Mouse (Mus musculus) heart, embryonic 16.5 days (tissue): Measurements from ENCODE around the gene Snai1. TPM values are rescaled to one million over a fixed set of nuclear protein-coding genes. Genes with fewer than 3 reads are reported as not detected.

Source experiments
- ATAC-seq: fragments of 200-750 bp; cut with Nextera tagmentation; replicated peaks from 2 replicates; pipeline ENCODE4 v1.8.0; 2017; ENCODE audit warnings: moderate number of reproducible peaks; ENCODE audit not compliant: insufficient read depth, low FRiP score; ENCODE audit errors: extremely low read depth
- H3K27ac ChIP-seq: fragments of 300-500 bp; sonication (generic); 2 replicates; pipeline ENCODE4 v1.5.1; 2014; ENCODE audit warnings: mild to moderate bottlenecking, low read length, control low read depth, moderate library complexity
- H3K27me3 ChIP-seq: fragments of 300-500 bp; sonication (generic); 2 replicates; pipeline ENCODE4 v1.6.1; 2014; ENCODE audit warnings: low read length, mixed read lengths; ENCODE audit not compliant: control insufficient read depth, insufficient read depth
- H3K36me3 ChIP-seq: fragments of 300-500 bp; sonication (generic); 2 replicates; pipeline ENCODE4 v1.6.1; 2014; ENCODE audit not compliant: control insufficient read depth, insufficient read depth
- H3K4me1 ChIP-seq: fragments of 300-500 bp; sonication (generic); 2 replicates; pipeline ENCODE4 v1.6.1; 2014; ENCODE audit warnings: low read length, mixed read lengths; ENCODE audit not compliant: control insufficient read depth, insufficient read depth
- H3K4me2 ChIP-seq: fragments of 300-500 bp; sonication (generic); 2 replicates; pipeline ENCODE4 v1.6.1; 2014; ENCODE audit warnings: low read depth, mild to moderate bottlenecking, control low read depth, low read length
- H3K4me3 ChIP-seq: fragments of 300-500 bp; sonication (generic); 2 replicates; pipeline ENCODE4 v1.5.1; 2014; ENCODE audit warnings: mild to moderate bottlenecking, control low read depth, low read length
- H3K9ac ChIP-seq: fragments of 300-500 bp; sonication (generic); 2 replicates; pipeline ENCODE4 v1.6.1; 2014; ENCODE audit warnings: low read length, control low read depth
- H3K9me3 ChIP-seq: fragments of 300-500 bp; sonication (generic); replicated peaks from 2 replicates; pipeline ENCODE4 v1.6.1; 2016; ENCODE audit warnings: low read length; ENCODE audit not compliant: control insufficient read depth
- WGBS: fragments of 180-500 bp; shearing (Covaris S2); extraction: QIAGEN DNeasy Blood & Tissue Kit; methylation state at CpG from one replicate; pipeline ENCODE4 v1.1.7; 2014; 5-methylcytosine and 5-hydroxymethylcytosine counted together
- polyA plus RNA-seq: library from polyadenylated mRNA; unstranded; fragments of >200 nt; fragmentation: Nextera tagmentation; extraction: Ambion mirVana; gene quantifications from 2 replicates; pipeline ENCODE4 v1.2.1, GENCODE M21; 2015

The Snai1 gene
- polyA plus RNA-seq, 1 experiment from 2014 or later, result 12.5 TPM

DNA sequence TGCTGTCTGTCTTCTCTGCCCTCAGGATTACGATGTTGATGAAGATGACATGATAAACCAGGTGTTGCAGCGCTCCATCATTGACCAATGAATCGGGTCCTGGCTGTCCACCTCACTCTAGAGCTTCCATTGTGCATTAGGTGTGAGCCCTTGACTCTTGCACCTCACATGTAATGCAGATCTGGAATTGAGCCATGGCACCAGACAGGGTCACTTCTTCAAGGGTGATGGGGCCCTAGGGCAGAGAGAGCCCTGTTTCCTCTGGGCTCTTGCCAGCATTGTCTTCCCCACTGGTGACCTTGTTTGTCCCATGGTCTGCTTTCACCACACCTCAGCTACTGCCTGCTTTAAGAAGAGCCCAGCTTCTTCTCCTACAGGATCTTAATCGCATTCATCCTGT, 23.4 kb upstream of the Snai1 start:
- Histone ChIP-seq H3K27ac (no peak overlapping the region), H3K36me3 (peaks cover 55% of the 10 kb centered on the region), H3K9ac (no peak overlapping the region), H3K9me3 (no peaks in the 10 kb centered on the region), H3K27me3 (no peaks in the 10 kb centered on the region), H3K4me2 (no peak overlapping the region), H3K4me1 (peaks cover 18% of the 10 kb centered on the region), H3K4me3 (no peak overlapping the region)
- ATAC-seq, result no peak
- WGBS, result 92% methylated on average over 4 of the region's 4 CpGs

- peaks cover 59% of the 10 kb centered on the region for H3K36me3 ChIP-seq
- no peaks in the 10 kb centered on the region for H3K27me3 ChIP-seq
- no peak for ATAC-seq
- H3K4me2 ChIP-seq, result no peak overlapping the region
- H3K9ac ChIP-seq, result no peak overlapping the region
- 90% methylated on average over 5 of the region's 5 CpGs for WGBS
- H3K27ac ChIP-seq, result no peak overlapping the region
- no peaks in the 10 kb centered on the region for H3K9me3 ChIP-seq
- peaks cover 11% of the 10 kb centered on the region for H3K4me1 ChIP-seq
- H3K4me3 ChIP-seq, result no peak overlapping the region
These were observed 22.3 kb upstream of the Snai1 start for GRCm38 (mm10) chr2:167515688-167516087.

DNA sequence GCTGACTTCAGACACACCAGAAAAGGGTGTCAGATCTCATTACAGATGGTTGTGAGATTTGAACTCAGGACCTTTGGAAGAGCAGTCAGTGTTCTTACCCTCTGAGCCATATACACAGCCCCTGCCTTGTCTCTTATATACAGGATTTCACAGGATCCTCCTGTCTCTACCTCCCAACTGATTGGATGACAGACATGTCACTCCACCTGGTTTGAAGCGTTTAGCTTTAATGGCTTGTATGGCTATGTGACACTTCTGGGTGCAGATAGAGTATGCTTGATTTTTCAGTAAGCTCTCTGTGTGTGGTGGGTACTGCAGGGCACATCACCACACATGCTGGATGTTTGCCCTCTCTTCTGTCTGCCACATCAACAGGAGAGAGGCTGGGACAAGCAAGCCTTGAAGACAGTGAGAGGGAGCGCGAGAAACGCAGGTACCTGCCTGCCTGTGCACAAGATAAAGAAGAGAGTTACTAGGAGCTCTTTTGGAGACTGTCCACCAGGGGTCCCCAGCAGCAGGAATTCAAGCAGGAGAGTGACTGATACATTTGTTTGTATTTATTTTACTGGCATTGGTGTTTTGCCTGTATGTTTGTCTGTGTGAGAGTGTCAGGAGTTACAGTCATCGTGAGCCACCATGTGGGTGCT, 18.3 kb upstream of the Snai1 start:
- WGBS, result 73% methylated on average over 5 of the region's 5 CpGs
- Histone ChIP-seq H3K9me3 (no peaks in the 10 kb centered on the region), H3K9ac (no peak overlapping the region), H3K4me2 (no peak overlapping the region), H3K4me3 (no peak overlapping the region), H3K4me1 (peaks cover 2% of the 10 kb centered on the region), H3K27me3 (no peaks in the 10 kb centered on the region), H3K36me3 (peaks cover 24% of the 10 kb centered on the region), H3K27ac (no peak overlapping the region)
- ATAC-seq, result no peak

- Histone ChIP-seq H3K36me3 (no peaks in the 10 kb centered on the region), H3K4me3 (no peak overlapping the region), H3K27ac (no peak overlapping the region), H3K27me3 (no peaks in the 10 kb centered on the region), H3K9ac (no peak overlapping the region), H3K9me3 (no peaks in the 10 kb centered on the region), H3K4me1 (no peaks in the 10 kb centered on the region), H3K4me2 (no peak overlapping the region)
- WGBS, result 15% methylated on average over 5 of the region's 5 CpGs
- no peak for ATAC-seq
These were observed 9.7 kb upstream of the Snai1 start for GRCm38 (mm10) chr2:167528278-167528677.

DNA sequence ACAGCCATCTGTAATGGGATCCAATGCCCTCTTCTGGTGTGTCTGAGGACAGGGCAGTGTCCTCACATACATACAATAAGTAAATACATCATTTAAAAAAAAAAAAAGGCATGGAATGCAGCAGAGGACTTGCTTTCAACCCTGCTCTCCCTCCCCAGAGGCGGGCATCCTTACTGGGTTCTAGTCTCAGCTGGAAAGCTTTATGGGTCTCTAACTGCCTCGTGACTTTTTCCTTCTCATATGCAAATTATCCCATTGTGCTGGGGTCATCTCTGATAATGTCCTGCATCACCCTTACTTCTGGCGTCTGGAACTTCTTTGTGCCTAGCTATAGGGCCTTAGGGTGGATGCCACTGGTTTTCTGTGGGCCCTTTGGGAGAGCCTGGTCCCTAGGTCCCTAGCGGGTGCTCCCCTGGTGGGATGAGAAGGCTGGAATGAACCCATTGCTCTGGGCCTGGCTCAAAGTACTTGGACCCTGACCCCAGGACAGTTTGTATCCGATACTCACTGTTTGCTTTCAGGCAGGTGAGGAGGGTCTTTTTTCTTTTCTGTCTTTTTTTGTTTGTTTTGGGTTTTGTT, 8.0 kb upstream of the Snai1 start:
- Histone ChIP-seq H3K27ac (no peak overlapping the region), H3K4me1 (no peaks in the 10 kb centered on the region), H3K9ac (no peak overlapping the region), H3K36me3 (no peaks in the 10 kb centered on the region), H3K4me2 (no peak overlapping the region), H3K4me3 (no peak overlapping the region), H3K9me3 (no peaks in the 10 kb centered on the region), H3K27me3 (no peaks in the 10 kb centered on the region; the same call in 1 of the 2 replicates)
- 68% methylated on average over 5 of the region's 5 CpGs for WGBS
- no peak for ATAC-seq

- H3K4me2 ChIP-seq, result no peak overlapping the region
- no peaks in the 10 kb centered on the region for H3K4me1 ChIP-seq
- H3K4me3 ChIP-seq, result no peak overlapping the region
- no peak for ATAC-seq
- H3K9me3 ChIP-seq, result no peaks in the 10 kb centered on the region
- no peak overlapping the region for H3K9ac ChIP-seq
- WGBS, result 75% methylated on average over 4 of the region's 4 CpGs
- H3K27me3 ChIP-seq, result no peaks in the 10 kb centered on the region; the same call in 1 of the 2 replicates
- no peaks in the 10 kb centered on the region for H3K36me3 ChIP-seq
- H3K27ac ChIP-seq, result no peak overlapping the region
These were observed 7.5 kb upstream of the Snai1 start for GRCm38 (mm10) chr2:167530536-167530935.

DNA sequence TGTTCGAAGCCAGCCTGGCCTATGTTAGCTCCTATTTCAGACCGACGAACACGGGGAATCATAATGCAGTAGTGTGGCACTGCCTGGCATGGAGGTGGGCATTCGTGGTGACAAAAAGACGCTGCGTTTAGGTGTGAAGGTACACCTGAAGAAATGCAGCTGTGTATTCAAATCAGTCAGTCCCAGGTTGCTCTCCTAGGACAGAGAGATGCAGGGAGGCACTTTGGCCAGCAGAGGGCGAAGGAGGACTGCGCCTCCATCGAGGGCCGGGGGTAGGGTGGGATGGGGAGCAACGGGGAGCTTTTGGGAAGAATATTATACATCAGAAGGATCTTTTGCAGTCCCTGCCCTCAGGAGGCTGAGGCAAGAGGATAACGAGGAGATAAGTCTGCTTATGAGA, 5.9 kb upstream of the Snai1 start:
- H3K4me2 ChIP-seq, result 0 out of 2 replicates have a peak overlapping the region, but pooled peaks have one; percentile 28
- no peaks in the 10 kb centered on the region for H3K36me3 ChIP-seq
- WGBS, result 20% methylated on average over 13 of the region's 13 CpGs
- no peak; the same call in 1 of the 2 replicates for ATAC-seq
- no peak overlapping the region for H3K4me3 ChIP-seq
- no peak overlapping the region for H3K27ac ChIP-seq
- peaks cover 1% of the 10 kb centered on the region; the same call in 1 of the 2 replicates for H3K4me1 ChIP-seq
- no peaks in the 10 kb centered on the region for H3K9me3 ChIP-seq
- H3K27me3 ChIP-seq, result peaks cover 9% of the 10 kb centered on the region
- no peak overlapping the region for H3K9ac ChIP-seq

DNA sequence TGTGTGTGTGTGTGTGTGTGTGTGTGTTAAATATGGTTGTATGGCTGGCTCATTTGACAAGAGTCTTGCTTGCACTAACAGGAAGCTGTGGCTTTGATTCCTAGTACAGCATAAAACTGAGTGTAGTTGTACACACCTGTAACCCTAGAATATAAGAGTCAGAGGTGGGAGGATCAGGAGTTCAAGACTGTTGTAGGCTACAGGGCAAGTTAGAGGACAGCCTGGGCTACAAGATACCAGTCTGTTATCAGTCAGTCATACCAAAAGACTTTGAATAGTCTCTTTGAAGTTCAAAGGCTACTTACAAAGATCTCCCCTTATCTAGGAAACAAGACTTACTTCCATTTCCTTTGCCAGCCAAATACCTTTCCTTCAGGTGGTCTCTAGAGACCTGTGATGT, 4.1 kb upstream of the Snai1 start:
- peaks cover 10% of the 10 kb centered on the region; the same call in 1 of the 2 replicates for H3K4me1 ChIP-seq
- no peak for ATAC-seq
- H3K9ac ChIP-seq, result no peak overlapping the region
- peaks cover 14% of the 10 kb centered on the region for H3K27me3 ChIP-seq
- no peak overlapping the region for H3K27ac ChIP-seq
- no peak overlapping the region for H3K4me3 ChIP-seq
- H3K36me3 ChIP-seq, result no peaks in the 10 kb centered on the region
- H3K9me3 ChIP-seq, result no peaks in the 10 kb centered on the region
- no peak overlapping the region for H3K4me2 ChIP-seq

GRCm38 (mm10) chr2:167536320-167536945, 1.6 kb upstream of the Snai1 start:
- WGBS, result 41% methylated on average over 10 of the region's 10 CpGs
- Histone ChIP-seq H3K27me3 (peaks cover 14% of the 10 kb centered on the region), H3K9me3 (no peaks in the 10 kb centered on the region), H3K4me1 (peaks cover 23% of the 10 kb centered on the region), H3K4me3 (no peak overlapping the region), H3K4me2 (no peak overlapping the region), H3K27ac (no peak overlapping the region), H3K36me3 (no peaks in the 10 kb centered on the region), H3K9ac (no peak overlapping the region)
- ATAC-seq, result no peak
